Mouse (Mus musculus): ENCODE data around the gene Dmrta2.
A peak's percentile ranks its signal among the peaks of the same experiment; 100 is the strongest.

The Dmrta2 gene

GRCm38 (mm10) chr4:109979461-109980320 lies 1.8 kb downstream of the Dmrta2 start:
- DNase-seq (ENCODE audit: low spot score) = no peak

GRCm38 (mm10) chr4:109980321-109981082 lies 2.6 kb downstream of the Dmrta2 start:
- no peak for DNase-seq (ENCODE audit: low spot score)

GRCm38 (mm10) chr4:109981083-109981870 lies 3.4 kb downstream of the Dmrta2 start:
- DNase-seq (ENCODE audit: low spot score) = no peak

- no peak for DNase-seq (ENCODE audit: low spot score)
Observed at GRCm38 (mm10) chr4:109981871-109982680, 4.2 kb downstream of the Dmrta2 start.

GRCm38 (mm10) chr4:109982681-109983265 lies 4.9 kb downstream of the Dmrta2 start:
- DNase-seq (ENCODE audit: low spot score) = no peak

GRCm38 (mm10) chr4:109983281-109984001 lies 5.6 kb downstream of the Dmrta2 start:
- no peak for DNase-seq (ENCODE audit: low spot score)

GRCm38 (mm10) chr4:109984011-109984411 lies 6.2 kb downstream of the Dmrta2 start:
- DNase-seq (ENCODE audit: low spot score) = no peak

GRCm38 (mm10) chr4:109984496-109985423 lies 6.9 kb downstream of the Dmrta2 start:
- no peak for DNase-seq (ENCODE audit: low spot score)

- DNase-seq (ENCODE audit: low spot score) = no peak
Observed at GRCm38 (mm10) chr4:109985424-109986172, 7.7 kb downstream of the Dmrta2 start.

GRCm38 (mm10) chr4:109986301-109986700 lies 8.4 kb downstream of the Dmrta2 start:
- no peak for DNase-seq (ENCODE audit: low spot score)

- no peak for DNase-seq (ENCODE audit: low spot score)
Observed at GRCm38 (mm10) chr4:109986748-109987355, 9.0 kb downstream of the Dmrta2 start.

GRCm38 (mm10) chr4:109987560-109988362 lies 9.9 kb downstream of the Dmrta2 start:
- no peak for DNase-seq (ENCODE audit: low spot score)

- DNase-seq (ENCODE audit: low spot score) = no peak
Observed at GRCm38 (mm10) chr4:109988411-109988810, 10.6 kb downstream of the Dmrta2 start.

- no peak for DNase-seq (ENCODE audit: low spot score)
Observed at GRCm38 (mm10) chr4:109989213-109989612, 11.4 kb downstream of the Dmrta2 start.

GRCm38 (mm10) chr4:110006044-110006443 lies 28.2 kb downstream of the Dmrta2 start:
- no peak for DNase-seq (ENCODE audit: low spot score)

GRCm38 (mm10) chr4:110019145-110019544 lies 41.3 kb downstream of the Dmrta2 start:
- no peak for DNase-seq (ENCODE audit: low spot score)

GRCm38 (mm10) chr4:110020255-110020654 lies 42.4 kb downstream of the Dmrta2 start:
- peak; percentile 71 for DNase-seq (ENCODE audit: low spot score)

Data from urinary bladder, postnatal 14 days (tissue).